Mouse (Mus musculus) heart, postnatal 10 days (tissue): ENCODE results near the gene Rbms1. TPM values are rescaled to one million over a fixed set of nuclear protein-coding genes. Genes with fewer than 3 reads are reported as not detected.
"Not testable (repeated sequence)": the region's sequence is repeated elsewhere in the genome, so short reads cannot be mapped to it uniquely, and the experiment has no call there.

ENCODE experiments used
- DNase-seq, 2 experiments: peaks; one replicate each; pipeline ENCODE4 v3.0.0; 2021
- intact Hi-C: fragments of 180-260 bp; cut with DNase I; formaldehyde crosslinking; loops from one replicate; pipeline ENCODE4 v1.15.1; 2025
- total RNA-seq, 2 experiments: library from RNA; stranded (reverse); gene quantifications; 2 replicates each; pipeline ENCODE4 v1.2.3; 2021

Gene Rbms1
- total RNA-seq, 2 experiments from 2014 or later: 87.5 to 89.3 TPM

DNA sequence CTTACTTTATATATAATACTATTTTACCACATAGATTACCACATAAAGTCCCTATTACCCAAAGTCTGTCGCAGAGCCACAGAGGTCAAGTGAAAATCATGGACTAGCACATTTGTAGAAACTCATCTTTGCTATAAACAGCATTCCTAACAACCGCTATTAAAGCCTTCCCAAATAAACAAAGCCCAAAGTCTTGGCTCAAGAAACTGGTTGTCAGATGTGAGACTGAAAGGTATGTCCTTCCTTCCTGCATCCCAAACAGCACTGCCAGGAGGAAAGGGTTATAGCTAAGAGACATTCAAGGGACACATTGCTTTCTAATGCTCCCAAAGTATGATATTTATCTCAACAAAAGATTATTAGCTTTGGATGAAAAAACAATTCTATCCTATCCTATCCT is 106.9 kb downstream of the Rbms1 start:
- no peak for DNase-seq

DNA sequence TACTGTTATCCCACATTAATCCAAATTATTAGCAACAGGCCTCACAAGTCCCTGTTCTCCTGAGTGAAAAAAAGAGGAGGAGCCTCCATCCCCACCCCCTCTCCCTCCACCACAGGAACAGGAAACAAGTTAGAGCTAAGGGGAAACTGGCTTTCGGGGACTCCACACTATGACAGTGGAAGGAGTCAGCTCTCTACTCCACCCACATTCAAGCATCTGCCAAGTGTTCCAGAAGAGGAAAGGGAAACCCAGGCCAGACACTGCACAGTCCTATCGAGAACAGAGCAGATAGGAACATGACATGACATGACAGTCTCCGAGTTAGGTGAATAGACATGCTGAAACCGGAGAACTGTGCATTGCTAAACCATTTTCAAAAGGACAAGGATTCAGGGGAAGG is 108.0 kb downstream of the Rbms1 start:
- intact Hi-C loops: no loop called here
- peak; percentile 83 to 86 for DNase-seq

More for the DNA sequence above, 106.9 kb downstream of the Rbms1 start:
- intact Hi-C loops: loop anchor here (2.0 kb wide), 1 partner anchor 15 kb away; no protein-coding TSS in a partner anchor

DNA sequence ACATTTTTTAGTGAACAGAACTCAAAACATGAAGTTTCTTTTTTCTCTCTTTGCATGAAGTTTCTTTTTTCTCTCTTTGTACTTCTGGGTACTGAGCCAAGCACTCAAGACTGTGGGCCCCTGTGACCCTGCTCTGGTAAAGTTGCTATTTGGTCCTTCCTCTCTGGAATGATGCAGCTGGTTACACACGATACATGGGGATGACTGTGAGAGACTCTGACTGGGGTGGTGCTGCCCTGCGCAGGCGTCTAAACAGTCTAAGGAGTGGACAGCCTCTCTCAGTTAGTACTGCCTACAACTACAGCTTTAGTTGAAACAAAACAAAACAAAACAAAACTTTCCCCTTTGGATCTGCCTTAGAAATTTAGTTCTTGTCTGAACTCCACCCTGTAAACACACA is 111.1 kb downstream of the Rbms1 start:
- intact Hi-C loops: no loop called here
- DNase-seq: no peak

DNA sequence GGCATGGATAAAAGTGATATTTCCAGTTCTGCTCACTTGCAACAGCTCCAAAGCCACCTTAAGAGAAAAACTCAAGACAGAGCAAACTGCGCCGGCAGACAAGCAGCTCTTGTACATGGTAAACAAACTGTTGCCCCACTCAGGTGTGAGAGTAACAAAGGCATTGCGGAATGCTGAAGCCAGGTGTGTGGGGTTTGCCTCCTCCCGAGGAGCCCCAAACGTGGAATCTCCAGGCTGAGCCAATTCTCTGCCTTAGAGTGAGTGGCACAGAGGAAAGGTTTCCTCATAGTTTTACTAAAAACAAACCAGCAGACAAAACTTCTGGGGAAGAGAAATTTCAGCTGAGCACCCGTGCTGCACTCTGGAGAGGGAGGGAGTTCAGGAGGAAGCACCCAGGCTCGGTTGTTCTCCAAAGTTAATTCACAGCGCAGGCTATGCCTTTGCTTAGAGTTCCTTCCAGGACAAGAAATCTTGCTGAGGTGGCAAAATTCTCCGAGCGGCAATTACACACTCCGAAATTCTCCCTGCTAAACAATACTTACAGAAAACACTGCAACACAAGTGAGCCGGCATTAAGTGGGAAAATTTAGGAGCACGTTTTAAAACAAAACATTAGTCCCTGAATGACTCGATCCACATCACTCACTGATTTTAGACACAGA is 111.8 kb downstream of the Rbms1 start:
- no peak for DNase-seq
- intact Hi-C loops: no loop called here

DNA sequence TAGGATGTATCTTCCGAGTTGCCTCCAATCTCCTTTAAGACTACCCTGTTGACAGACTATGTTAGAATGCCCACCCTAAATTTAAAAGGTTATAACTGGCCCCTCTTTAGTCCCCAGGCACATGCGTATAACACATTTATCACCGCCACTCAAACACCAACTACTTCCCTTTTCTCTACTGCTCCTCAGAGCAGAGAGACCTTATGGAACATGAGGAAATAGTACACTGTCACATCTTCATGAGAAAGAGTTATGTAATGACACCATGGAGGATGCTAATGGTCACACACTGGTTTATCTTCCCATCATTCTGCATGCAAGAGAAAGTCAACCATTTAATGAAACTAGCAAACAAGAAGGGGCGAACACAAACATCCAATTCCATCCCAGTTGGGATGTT is 114.5 kb downstream of the Rbms1 start:
- intact Hi-C loops: no loop called here
- no peak for DNase-seq

DNA sequence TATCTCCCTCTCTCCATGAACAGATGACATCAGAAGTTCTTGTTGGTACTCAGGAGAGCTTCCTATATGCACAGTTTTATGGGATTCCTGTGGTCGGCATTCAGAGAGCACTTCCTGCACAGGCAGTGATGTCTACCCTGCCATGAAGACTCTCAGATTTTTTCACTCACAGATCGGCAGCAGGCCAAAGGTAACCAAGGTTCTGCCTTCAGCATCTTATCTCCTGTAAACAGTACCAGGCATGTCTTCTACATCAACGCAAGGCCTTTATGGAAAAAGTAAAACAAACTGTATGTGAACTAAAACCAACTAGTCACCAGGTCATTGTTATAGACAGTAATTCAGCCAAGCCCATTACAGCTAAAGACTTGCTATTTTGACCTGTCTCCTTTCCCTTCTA is 115.0 kb downstream of the Rbms1 start:
- DNase-seq: no peak
- intact Hi-C loops: no loop called here

DNA sequence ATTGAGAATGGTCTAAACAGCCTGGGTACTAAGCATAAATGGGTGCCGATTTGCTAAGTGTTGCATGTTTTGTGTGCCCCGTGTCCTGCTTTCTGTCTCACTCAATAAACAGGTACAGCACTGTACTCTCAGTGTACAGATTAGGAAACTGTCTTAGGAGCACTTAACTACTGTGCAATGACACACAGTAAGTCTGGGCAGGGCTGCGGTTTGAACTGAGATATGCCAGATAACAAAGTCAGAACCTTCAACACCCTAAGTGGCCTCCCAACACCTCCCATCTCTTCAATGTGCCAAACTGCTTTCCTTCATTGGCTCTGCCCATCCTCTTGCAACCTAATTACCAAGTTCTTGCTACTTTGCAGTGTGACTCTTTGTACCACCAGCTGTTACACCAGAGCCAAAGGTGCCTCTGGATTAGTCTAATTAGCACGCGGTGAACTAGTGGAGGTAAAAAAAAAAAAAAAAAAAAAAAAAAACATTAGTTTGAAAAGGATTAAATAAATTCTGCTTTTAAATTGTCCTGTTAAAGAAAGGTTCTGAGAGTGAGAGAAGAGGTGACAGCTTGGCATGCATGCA is 117.6 kb downstream of the Rbms1 start:
- intact Hi-C loops: no loop called here

DNA sequence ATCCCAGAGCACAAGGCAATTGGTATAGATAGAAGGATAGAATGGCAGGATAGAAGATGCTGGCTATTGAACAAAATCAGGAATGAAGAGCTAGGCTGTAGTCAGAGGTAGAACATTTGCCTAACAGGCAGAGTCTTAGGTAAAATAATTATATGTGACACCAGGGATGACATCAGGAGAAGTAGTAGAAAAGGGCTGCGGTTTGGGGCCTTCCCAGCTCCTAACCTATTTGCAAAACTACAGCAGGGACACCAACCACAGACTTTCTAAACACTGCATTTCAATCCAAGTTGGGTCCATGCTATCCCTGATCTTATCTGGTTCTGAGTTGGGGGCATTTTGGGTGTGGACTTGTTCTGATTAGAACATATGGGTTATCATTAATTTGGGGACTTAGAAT is 118.7 kb downstream of the Rbms1 start:
- no peak for DNase-seq
- intact Hi-C loops: loop anchor here (5.0 kb wide), 1 partner anchor 33 kb away; no protein-coding TSS in a partner anchor

More for the DNA sequence above, 117.6 kb downstream of the Rbms1 start:
- DNase-seq: no peak

DNA sequence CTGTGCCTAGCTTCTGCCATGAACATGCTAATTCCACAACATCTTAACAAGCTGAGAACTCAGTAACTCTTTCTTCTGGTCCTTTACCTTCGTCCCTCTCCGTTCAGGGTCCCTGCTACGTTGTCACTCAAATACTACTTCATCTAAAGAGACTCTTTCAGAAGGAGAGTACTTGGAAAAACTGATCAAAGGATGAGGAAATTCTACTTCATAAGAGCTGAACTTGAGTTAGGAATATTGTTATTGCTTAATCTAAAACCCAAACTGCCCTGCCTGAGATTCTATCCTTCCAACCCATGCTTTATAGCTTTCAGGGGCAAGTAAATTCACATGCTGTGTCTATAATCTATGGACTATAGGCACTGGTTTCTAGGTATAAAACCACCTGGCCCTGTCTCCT is 119.4 kb downstream of the Rbms1 start:
- intact Hi-C loops: loop anchor here (5.0 kb wide), 1 partner anchor 34 kb away; no protein-coding TSS in a partner anchor
- DNase-seq: no peak

DNA sequence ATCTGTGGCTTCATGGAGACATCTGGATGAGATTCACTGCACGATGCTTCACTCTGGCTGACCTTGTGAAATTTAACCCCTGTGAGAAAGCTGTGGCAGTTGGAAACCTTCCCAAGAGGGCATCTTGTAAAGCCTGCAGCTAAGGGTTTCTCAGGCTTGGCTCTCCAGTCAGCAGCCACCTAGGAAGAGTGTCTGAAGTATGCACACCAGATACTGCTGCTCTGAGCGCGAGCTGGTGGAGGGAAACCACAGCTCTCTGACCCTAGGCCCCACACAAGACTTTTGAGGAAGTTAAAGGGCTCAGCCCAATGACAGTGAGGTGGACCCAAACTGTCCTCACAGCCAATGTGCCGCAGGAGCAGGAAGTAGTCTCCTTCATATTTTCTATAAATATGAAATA is 120.0 kb downstream of the Rbms1 start:
- intact Hi-C loops: loop anchor here (5.0 kb wide), 1 partner anchor 34 kb away; no protein-coding TSS in a partner anchor
- no peak for DNase-seq

DNA sequence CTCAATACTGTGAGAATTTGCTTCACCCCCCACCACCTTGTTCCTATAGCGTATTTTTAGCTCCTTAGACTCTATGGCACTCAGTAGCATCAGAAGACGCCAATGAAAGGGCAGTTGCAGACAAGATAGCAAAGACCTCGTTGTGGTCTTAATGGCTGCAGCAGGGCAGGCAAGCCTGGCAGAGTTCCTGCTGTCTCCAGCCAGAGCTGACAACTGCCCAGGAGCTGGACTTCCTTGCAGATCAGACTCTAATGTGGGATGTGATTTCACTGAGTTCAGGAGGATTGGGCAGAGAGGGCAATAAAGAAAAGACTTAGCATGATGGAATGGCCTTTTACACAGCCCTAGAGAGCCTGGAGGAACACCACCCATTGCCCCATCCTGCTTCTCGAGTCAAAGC is 122.1 kb downstream of the Rbms1 start:
- intact Hi-C loops: loop anchor here (5.0 kb wide), 1 partner anchor 36 kb away; no protein-coding TSS in a partner anchor
- DNase-seq: peak; percentile 49 to 67

DNA sequence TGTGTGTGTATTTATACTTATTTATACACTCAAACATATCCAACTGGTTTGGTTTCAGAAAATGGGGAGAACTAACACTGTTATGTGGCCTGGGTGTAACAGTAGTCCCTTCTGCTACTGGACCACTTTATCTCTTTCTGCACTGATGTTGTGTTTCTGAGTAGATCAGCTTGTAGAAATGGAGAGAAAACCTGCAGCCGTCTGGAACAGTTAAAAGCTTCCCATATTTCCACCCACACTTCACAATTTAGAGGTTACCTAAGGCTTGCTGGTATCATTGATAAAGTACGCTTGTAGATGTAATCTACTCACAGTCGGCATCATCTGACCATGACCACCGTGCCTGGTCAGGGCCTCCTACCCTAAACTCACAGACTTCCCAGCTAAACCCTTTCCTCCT is 123.5 kb downstream of the Rbms1 start:
- intact Hi-C loops: loop anchor here (2.0 kb wide), 1 partner anchor 31 kb away; no protein-coding TSS in a partner anchor
- no peak for DNase-seq

DNA sequence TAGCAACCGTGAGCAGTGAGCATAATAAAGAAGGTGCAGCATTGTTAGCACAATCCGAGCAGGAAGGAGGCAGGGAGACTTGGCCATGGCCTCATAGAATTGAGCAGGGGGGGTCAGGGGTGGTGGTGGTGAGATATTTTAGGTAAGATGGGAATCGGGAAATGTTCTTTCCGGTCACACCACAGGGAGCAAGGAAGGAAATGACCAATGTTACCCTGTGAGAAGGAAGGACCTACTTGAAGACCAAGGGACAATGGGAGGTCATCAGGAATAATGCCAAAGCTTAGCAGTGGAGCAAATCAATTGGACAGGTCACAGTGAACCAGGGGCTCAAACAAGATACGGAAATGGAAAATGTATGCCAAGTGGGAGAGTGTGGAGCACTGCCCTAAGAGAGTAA is 124.1 kb downstream of the Rbms1 start:
- DNase-seq: peak; percentile 41 to 51

DNA sequence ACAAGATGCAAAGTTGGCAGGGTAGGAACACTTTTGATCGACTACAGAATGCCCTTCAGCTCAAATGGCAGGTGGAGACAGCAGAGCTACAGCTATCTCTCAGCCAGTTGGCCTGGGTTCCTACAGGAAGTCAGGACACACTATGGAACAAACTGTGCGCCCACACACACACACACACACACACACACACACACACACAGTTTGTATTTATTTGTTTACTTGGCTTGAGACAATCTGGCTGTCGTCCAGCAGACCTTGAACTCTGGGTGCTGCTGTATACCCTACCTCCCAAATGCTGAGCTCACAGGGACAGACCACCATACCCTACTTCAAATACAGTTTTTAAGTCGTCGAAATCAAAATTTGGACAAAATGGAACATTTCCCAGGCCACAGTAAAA is 125.4 kb downstream of the Rbms1 start:
- intact Hi-C loops: loop anchor here (2.0 kb wide), 1 partner anchor 29 kb away; no protein-coding TSS in a partner anchor
- peak in 1 of 2 experiments; percentile 42 for DNase-seq

More for the DNA sequence above, 124.1 kb downstream of the Rbms1 start:
- intact Hi-C loops: loop anchor here (2.0 kb wide), 1 partner anchor 30 kb away; no protein-coding TSS in a partner anchor

DNA sequence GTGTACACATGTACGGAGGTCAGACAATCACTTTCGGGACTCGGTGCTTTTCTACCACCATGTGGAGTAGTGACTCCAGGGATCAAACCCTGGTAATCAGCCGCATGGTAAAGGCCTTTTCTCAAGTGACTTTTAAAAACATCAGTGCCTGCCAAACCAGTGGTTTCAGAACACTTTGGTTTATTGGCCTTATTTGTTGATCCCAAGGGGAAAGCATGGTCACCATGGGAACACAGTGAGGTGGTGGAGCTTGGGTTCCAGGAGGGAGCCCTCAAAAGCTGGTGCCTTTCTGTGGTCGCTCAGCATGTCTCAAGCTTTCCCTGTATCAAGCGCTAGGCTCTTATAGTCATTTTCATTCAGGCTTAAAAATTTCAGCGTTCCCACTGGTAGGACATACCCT is 126.8 kb downstream of the Rbms1 start:
- intact Hi-C loops: no loop called here
- no peak for DNase-seq

DNA sequence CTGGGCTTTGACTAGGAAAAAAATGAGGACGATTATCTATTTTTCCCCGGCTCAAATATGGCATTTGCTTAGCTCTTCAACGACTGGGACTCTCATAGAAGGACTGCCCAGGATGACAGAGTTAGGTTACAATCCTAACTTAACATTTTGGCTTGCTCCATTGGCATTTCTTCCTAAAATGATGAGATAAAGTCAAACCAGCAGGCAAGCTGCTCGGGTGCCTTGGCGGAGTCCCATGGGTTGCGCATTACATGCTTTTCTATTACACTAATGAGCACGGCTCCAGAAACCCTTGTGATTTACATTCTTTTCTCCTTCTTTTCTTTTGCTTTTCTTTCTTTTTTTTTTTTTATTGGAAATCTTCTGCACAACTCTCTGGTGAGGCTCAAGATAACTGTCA is 128.7 kb downstream of the Rbms1 start:
- intact Hi-C loops: no loop called here
- DNase-seq: peak; percentile 70 to 79

DNA sequence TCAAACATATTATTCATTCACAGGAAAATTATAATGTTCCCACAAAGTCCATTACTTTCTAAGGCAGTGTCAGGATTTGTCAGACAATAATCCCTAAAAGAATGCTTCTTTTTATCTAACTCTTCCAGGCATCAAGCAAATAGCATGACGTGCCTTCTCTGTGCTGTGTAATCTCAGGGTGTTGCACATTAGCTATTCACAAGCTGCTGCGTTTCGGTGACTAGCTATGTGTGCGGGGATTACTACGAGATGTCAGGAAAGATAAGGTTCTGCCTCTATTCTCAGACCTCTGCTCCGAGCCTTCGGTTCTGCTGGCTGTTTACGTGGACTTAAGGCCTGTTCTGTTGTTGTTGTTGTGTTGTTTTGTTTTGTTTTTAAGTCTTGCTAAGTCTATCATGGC is 130.7 kb downstream of the Rbms1 start:
- DNase-seq: no peak
- intact Hi-C loops: no loop called here

DNA sequence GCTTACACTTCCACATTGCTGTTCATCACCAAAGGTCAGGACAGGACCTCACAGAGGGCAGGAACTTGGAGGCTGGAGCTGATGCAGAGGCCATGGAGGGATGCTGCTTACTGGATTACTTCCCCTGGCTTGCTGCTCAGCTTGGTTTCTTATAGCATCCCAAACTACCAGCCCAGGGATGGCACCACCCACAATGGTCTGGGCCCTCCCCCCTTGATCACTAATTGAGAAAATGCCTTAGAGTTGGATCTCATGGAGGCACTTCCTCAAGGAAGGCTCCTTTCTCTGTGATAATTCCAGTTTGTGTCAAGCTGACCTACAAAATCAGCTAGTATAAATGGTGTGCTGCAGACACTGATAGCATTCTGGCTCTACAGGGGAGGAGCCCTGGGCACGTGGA is 132.5 kb downstream of the Rbms1 start:
- intact Hi-C loops, DNase-seq: not testable (repeated sequence)

DNA sequence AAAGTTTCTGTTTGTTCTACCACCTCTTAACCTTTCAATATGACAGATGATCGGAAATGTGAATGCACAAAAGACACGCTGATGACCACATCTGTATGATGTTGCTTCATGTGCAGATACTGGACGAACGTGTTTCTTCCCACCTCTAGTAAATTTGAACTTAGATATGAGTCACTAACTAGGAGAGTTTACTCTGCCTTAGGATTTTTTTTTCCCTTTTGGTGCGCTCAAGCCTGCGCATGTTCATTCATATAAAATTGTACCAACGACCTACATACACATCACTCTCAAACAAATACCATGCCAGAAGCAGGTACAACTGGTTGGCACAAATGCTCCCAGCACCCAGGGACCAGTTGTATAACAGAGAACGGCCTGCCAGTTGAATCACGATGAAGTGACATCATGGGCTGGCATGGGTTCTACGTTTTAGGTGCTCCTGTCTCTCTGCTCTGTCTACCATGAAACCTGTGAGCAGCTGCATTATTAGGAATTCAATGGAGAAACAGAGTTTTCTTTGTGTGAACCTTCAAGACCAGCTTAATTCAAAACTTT is 134.0 kb downstream of the Rbms1 start:
- intact Hi-C loops: no loop called here
- DNase-seq: no peak

DNA sequence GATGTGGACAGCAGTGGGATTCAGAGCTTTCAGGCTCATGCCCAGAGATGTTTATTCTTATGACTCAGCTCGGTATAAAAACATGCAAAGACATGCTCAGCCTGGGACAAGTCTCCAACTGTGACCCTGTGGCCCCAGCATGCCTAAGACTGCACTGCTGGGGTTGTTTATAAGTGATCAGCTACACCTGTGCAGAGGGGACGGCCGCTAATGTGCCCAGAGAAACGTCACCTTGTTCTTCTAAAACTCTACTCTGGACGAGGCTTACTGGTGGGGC is 135.9 kb downstream of the Rbms1 start:
- DNase-seq: no peak
- intact Hi-C loops: no loop called here

DNA sequence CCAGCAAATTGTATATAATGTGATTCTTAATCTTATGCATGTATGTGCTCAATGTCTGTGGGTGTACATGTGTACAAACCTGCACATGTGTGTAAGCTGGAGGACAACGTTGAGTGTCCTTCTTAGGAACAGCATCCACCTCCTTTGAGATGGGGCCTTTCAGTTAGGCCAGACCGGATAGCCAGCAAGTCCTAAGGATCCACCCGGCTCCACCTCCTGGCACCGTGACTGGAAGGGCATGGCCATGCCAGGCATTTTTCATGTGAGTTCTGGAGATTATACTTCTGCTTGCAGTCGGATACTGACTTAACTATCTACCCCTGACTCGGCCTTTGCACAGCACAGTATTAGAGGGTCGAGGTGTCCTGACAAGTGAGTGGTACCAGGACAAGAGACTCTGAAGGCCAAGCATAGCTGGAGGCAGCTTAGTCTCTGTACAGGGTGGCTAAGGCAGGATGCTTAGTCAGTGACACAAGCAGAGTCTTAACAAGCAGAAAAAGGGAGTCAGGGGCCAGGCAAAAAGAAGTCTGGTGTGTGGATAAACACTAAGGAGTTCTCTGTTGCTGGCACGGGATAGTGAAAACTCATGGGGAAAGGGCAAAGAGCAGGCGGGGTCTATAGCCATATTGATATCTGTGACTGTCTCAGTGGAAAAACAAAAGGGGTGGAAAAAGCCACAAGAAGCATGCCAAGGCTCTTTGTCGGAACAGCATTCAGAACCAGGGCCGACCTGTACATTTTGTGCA is 136.4 kb downstream of the Rbms1 start:
- peak in 1 of 2 experiments; percentile 35 for DNase-seq
- intact Hi-C loops: no loop called here
